Mouse (Mus musculus) naive thymus-derived CD4-positive, alpha-beta T cell, adult 2 months (primary cell): ENCODE measurements around the gene Nae1.
"Not testable (repeated sequence)": the region's sequence is repeated elsewhere in the genome, so short reads cannot be mapped to it uniquely, and the experiment has no call there.

Source experiments
- DNase-seq: peaks from one replicate; pipeline ENCODE4 v3.0.0-alpha.2; 2011; ENCODE audit warnings: low read depth

Gene Nae1

GRCm38 (mm10) chr8:104533971-104534778 is at the start of gene Nae1, which contains the start of gene Car7:
Nae1 (minus strand) TSS chr8:104534637.
Car7 (plus strand) TSS chr8:104534689.
- DNase-seq = peak; percentile 99

GRCm38 (mm10) chr8:104577606-104578005 is 43.2 kb upstream of the Nae1 start:
- DNase-seq = not testable (repeated sequence)

- no peak for DNase-seq
Observed at GRCm38 (mm10) chr8:104576820-104577219, 42.4 kb upstream of the Nae1 start.

GRCm38 (mm10) chr8:104570436-104571343 is 36.3 kb upstream of the Nae1 start:
- peak; percentile 93 for DNase-seq

DNA sequence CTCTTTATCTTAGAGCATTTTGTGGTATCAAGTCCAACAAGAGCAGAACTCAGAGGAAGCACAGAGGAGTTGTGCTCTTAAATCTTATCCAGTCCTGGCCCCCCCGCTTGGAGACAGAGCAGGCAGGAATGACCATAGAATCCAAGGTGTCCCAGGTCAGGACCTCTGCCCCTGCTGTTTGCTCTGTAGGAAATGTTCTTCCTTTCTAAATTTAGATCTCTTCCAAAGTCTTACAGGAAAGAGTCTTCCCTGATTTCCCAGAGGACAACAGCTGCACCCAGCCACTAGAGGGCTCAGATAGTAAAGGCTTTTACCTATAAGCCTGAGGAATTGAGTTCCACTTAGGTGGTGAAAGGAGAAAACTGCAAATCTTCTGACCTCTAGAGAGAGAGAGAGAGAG is 35.1 kb upstream of the Nae1 start:
- DNase-seq = peak; percentile 31

- DNase-seq = no peak
Observed at GRCm38 (mm10) chr8:104565457-104565798, 31.0 kb upstream of the Nae1 start.

DNA sequence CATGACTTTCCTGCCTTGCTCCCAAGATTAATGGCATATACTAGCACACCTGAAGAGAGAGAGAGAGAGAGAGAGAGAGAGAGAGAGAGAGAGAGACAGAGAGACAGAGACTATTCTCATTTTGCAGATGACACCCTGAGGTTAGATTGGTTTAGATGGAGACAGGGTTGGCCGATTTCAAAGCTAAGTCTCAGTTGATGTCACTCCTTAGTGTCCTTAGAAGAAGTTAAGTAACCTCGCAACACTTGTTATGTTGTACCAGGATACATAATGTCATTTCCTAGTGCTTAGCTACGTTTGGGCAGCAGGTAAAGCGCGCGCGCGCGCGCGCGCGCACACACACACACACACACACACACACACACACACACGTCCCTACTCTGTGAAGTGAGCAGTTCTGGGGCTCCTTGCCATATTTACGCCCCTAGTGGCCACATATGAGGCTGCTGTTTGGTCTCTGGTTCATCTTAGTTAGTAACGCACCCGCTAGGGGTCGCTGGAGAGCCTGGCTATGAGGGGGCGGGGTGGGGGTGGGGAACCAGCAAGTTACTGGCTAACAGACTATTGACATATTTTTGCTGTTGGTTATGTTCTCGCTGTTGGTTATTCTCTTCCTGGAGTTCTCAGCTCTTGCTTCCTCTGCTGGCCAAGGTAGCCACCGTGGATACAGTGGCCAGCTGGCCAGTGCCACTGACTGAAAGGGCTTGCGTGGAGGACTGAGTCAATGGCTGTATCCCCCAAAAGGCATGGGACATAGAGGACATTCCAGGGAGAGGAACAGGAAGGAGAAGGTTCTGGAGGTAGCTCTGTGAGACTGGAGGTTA is 30.4 kb upstream of the Nae1 start:
- DNase-seq = peak; percentile 98

GRCm38 (mm10) chr8:104560731-104561130 is 26.3 kb upstream of the Nae1 start:
- DNase-seq = no peak

DNA sequence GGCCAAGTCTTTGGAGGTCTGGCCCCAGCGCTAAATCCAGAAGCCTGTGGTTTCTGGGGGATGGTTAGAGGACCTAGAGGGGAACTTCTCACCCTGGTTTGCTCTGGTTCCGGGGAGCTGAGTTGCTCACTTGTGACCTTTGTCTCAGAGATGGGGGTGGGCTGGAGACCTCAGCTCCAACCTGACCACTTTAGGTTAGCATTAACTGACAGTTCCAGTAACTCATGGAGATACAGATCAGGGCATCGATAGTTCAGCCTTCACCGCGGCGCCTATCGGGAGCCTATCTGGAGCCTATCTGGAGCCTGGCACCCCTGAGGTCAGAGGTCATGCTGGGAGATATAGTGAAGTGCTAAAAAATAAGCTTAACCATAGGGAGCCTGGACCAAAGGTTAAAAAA is 22.8 kb upstream of the Nae1 start:
- DNase-seq = no peak

DNA sequence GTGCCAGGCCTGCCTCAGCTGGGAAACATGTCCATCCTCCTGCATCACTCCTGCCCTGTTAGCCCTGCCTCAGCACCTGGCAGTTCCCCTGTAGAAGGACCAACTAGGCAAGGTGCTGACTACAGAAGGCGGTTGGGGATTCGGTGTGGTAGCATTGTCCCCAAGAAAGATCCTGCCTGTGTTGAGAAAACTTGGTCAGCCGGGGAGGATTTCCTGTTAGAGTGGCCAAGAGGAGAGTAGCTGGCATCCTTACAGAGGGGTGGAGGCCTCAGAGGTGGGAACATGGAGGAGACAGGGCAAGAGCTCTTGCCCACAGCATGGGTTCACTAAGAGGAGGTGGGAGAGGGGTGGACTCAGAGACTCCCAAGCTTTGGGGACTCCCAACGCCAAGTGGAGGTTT is 20.8 kb upstream of the Nae1 start:
- DNase-seq = no peak

DNA sequence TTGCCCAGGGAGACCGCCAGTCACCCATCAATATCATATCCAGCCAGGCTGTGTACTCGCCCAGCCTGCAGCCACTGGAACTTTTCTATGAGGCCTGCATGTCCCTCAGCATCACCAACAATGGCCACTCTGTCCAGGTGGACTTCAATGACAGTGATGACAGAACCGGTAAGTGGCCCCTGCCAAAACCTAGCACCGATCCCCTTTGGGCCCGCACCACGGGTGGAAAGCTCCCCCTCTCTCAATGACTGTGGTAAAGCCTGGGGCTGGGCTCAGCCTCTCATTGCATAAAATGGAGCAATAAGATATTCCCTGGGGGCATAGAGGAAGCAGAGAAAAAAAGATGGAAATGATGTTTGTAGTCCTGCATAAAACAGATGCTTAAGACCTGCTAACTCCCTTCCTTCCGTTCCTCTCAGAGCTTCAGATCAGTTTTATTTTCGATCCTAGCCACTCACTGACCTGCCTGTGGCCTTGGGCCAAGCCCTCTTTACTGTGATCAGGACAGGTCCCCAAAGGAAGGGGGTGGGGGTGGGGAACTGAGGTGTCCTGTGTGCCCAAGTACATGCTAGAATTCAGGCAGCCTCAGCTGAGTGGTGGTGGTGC is 9.1 kb upstream of the Nae1 start:
- no peak for DNase-seq

GRCm38 (mm10) chr8:104542160-104542559 is 7.7 kb upstream of the Nae1 start:
- no peak for DNase-seq

DNA sequence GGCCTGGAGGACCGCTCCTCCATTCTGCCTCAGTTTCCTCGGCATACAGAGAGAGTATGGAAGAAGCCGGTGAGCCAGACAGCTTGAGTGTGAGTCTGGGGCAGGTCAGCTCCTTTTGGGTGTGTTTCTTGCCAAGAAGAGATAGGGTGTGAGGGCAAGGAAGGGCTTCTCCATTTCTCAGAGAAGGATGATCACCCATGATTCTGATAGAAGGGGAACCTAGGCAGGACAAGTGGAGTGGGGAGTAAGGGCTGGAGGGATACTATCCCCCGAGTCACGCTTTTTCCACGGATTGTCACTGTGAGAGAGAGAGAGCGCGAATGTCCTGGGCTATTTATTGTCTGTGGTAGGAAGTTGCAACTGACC is 7.1 kb upstream of the Nae1 start:
- no peak for DNase-seq

DNA sequence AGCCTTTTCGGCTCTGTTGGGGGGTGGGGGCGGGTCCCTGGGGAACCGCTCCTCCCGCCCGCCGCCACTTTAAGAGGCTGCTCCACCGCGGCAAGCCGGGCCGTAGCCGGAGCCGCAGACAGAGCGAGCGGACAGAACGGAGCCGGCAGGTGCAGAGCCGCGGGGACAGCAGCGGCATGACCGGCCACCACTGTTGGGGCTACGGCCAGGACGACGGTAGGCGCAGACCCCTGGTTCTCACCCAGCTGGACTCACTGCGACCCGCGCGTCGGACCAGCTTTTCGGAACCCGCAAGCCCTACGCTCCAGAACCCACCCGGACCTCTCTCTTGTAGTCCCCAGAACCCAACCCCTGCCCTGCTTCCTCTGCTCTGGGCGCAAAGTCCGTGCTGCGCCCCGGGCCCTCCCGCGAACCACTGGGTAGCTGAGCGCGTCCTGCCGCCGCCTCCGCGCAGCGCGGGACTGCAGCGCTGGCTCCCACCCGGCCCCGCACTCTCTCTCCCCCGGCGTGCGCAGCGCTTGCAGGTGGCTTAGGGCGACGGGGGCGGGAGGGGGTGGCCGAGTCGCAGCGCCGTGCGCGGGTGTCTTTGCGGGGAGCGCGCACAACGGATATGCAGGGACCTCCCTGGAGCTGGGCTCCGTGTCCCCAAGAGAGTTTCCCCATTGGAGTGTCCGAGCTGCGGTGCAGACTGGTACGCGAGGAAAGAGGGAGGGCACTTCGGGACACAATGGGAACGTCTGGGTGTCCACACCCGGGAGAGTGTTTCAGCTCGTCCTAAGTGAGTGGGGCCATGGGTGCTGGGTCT is 6.5 kb upstream of the Nae1 start:
- DNase-seq = no peak

DNA sequence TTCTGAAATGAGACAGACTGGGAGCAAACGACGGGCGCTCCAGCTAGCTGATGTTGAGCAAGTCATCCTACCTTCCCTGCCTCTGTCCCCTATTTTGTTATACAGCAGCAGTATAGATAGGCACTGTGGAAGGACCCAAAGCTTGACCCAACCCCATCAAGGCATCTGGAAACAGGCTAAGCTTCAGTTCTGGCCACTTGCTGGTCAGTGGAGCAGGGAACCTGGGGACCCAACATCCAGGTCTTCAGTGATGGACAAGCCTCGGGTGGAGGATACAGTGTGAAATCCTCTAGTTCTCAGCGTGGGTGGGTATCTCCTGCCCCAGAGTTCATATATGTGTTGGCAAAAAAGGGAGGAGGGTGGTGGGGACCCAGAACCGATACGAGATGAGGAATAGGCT is 5.8 kb upstream of the Nae1 start:
- no peak for DNase-seq

- DNase-seq = no peak
Observed at GRCm38 (mm10) chr8:104539566-104539965, 5.1 kb upstream of the Nae1 start.

- no peak for DNase-seq
Observed at GRCm38 (mm10) chr8:104538896-104539295, 4.5 kb upstream of the Nae1 start.

DNA sequence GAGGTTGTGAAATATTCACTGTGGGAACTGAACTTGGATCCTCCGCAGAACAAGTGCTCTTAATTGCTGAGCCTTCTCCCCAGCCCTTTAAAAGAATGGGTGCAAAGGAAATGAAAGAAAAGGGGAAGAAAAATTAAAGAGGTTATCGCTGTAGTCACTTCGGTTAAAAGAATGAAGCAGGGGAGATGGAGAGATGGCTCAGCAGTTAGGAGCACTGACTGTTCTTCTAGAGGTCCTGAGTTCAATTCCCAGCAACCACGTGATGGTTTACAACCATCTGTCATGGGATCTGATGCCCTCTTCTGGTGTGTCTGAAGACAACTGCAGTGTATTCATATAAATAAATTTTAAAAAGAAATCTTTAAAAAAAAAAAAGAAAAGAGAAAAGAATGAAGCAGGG is 1.6 kb upstream of the Nae1 start:
- no peak for DNase-seq

GRCm38 (mm10) chr8:104535378-104535777 is 941 bp upstream of the Nae1 start:
- DNase-seq = peak; percentile 41

- no peak for DNase-seq
Observed at GRCm38 (mm10) chr8:104534779-104535141, 323 bp upstream of the Nae1 start.

- no peak for DNase-seq
Observed at GRCm38 (mm10) chr8:104533551-104533950, 886 bp downstream of the Nae1 start.
